Mouse (Mus musculus) myocyte (in vitro differentiated cells): ENCODE measurements at regions not wholly inside any gene's neighbourhood (a gene's known extent, or its start where the extent isn't known, plus 50 kb on each side); places are given as distances from the start of the nearest gene placed in this dataset.

Source experiments
- E2F4 ChIP-seq: IDR thresholded peaks from one replicate; pipeline ENCODE4 v1.6.1; 2011; ENCODE audit warnings: mild to moderate bottlenecking, control low read depth, moderate library complexity; ENCODE audit not compliant: insufficient read depth
- MAX ChIP-seq: IDR thresholded peaks from one replicate; pipeline ENCODE4 v1.6.1; 2011; ENCODE audit warnings: low read depth, mild to moderate bottlenecking, control low read depth
- MYOD1 ChIP-seq, 3 experiments: IDR thresholded peaks; one replicate each; pipeline ENCODE4 v1.6.1; 2011; ENCODE audit warnings: control low read depth in 2 of 3, low read depth in 2 of 3, mild to moderate bottlenecking in 2 of 3, moderate library complexity in 1 of 3; ENCODE audit not compliant: insufficient read length in 2 of 3, control insufficient read depth in 1 of 3
- MYOG ChIP-seq, 3 experiments: IDR thresholded peaks; one replicate each; pipeline ENCODE4 v1.6.1; 2011; ENCODE audit warnings: control low read depth in 2 of 3, low read depth in 2 of 3, mild to moderate bottlenecking in 2 of 3; ENCODE audit not compliant: insufficient read length in 2 of 3, control insufficient read depth in 1 of 3, insufficient read depth in 1 of 3
- POLR2A ChIP-seq: IDR thresholded peaks from one replicate; pipeline ENCODE4 v1.6.1; 2011; ENCODE audit warnings: low read depth, mild to moderate bottlenecking, control low read depth, moderate library complexity; ENCODE audit not compliant: insufficient read length
- POLR2AphosphoS2 ChIP-seq: IDR thresholded peaks from one replicate; pipeline ENCODE4 v1.6.1; 2011; ENCODE audit warnings: low read depth, control low read depth; ENCODE audit not compliant: insufficient read length
- REST ChIP-seq: IDR thresholded peaks from one replicate; pipeline ENCODE4 v1.6.1; 2011; ENCODE audit warnings: mild to moderate bottlenecking, control low read depth, moderate library complexity; ENCODE audit not compliant: insufficient read depth, insufficient read length
- SRF ChIP-seq: IDR thresholded peaks from one replicate; pipeline ENCODE4 v1.6.1; 2011; ENCODE audit warnings: low read depth; ENCODE audit not compliant: control insufficient read depth, insufficient read length
- TCF12 ChIP-seq: IDR thresholded peaks from one replicate; pipeline ENCODE4 v1.6.1; 2011; ENCODE audit warnings: mild to moderate bottlenecking, control low read depth; ENCODE audit not compliant: poor library complexity, insufficient read depth, severe bottlenecking
- TCF3 ChIP-seq: IDR thresholded peaks from one replicate; pipeline ENCODE4 v1.6.1; 2011; ENCODE audit warnings: low read depth, control low read depth; ENCODE audit not compliant: insufficient read length
- USF1 ChIP-seq: IDR thresholded peaks from one replicate; pipeline ENCODE4 v1.6.1; 2011; ENCODE audit warnings: low read depth, mild to moderate bottlenecking, control low read depth, moderate library complexity

DNA sequence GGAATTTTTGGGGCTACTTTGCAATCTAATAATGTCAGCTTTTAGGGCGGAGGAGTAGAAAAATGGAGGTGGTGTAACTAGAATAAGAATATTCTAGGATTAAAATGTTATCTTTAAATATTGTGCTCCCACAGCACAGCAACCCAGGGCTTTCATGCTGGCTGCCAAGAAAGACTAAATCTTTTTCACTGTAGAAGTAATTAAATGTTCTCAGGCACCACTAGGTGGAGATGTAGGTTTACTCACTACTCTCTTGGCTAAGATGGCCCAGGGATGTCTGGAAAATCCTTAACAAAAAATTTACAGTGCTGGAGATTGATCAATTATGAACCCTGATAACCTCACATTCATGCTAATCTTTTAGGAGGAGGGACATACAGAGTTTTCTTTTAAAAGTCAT, 347.1 kb downstream of the Tmem182 start:
- TF ChIP-seq POLR2A: no peak
- TF ChIP-seq MYOD1 (IDR thresholded peaks at IDR 0.05; ENCODE audit: control insufficient read depth in 1 of 3, insufficient read length in 2 of 3, low read depth in 2 of 3): no peak
- TF ChIP-seq MYOG (IDR thresholded peaks at IDR 0.05; ENCODE audit: control insufficient read depth in 1 of 3, insufficient read depth in 1 of 3, insufficient read length in 2 of 3, low read depth in 2 of 3): no peak
- no peak for TF ChIP-seq USF1
- no peak for TF ChIP-seq REST
- no peak for TF ChIP-seq POLR2AphosphoS2
- TF ChIP-seq SRF: no peak
- TF ChIP-seq E2F4: no peak
- no peak for TF ChIP-seq MAX
- TF ChIP-seq TCF12: no peak
- no peak for TF ChIP-seq TCF3
